Mouse (Mus musculus): ENCODE measurements around the gene Actr5. TPM values are rescaled to one million over a fixed set of nuclear protein-coding genes. Genes with fewer than 3 reads are reported as not detected.
A peak's percentile ranks its signal among the peaks of the same experiment; 100 is the strongest.

The Actr5 gene
- total RNA-seq, 2 experiments from 2014 or later, result 11.3 to 12.8 TPM

DNA sequence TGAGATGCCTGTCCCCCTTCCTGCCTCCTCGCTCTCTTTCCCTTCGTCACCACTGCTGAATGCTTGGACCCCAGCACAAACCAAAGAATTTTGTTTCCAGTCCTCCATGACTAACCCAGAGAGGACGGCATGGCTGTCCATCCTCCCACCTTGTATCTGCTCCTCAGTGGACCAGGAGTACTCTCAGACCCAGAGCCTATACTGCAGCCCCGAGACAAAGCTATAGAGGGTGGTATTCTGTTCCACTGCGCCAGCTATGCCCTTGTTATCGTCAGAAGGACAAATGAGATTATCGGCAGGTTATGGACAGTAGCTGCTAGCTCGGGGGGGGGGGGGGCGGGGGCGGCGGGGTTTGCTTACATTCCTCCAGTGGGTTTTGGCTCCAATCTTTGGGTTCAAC is 7.9 kb upstream of the Actr5 start:
- H3K27ac ChIP-seq, result no peak overlapping the region
- TF ChIP-seq CTCF (conservative IDR thresholded peaks at IDR 0.05), result no peak
- no peak overlapping the region for H3K4me3 ChIP-seq
- no peak for DNase-seq (ENCODE audit: low spot score in 2 of 2)

- DNase-seq (ENCODE audit: low spot score in 2 of 2), result no peak
- TF ChIP-seq CTCF (conservative IDR thresholded peaks at IDR 0.05), result no peak
- H3K27ac ChIP-seq, result peak overlapping the region; percentile 96
- H3K4me3 ChIP-seq, result peak overlapping the region; percentile 93
Observed at GRCm38 (mm10) chr2:158625231-158625630, 543 bp downstream of the Actr5 start.

- Histone ChIP-seq H3K27ac (peak overlapping the region; percentile 96), H3K4me3 (peak overlapping the region; percentile 93)
- no peak for TF ChIP-seq CTCF (conservative IDR thresholded peaks at IDR 0.05)
- DNase-seq (ENCODE audit: low spot score in 2 of 2), result no peak
Observed at GRCm38 (mm10) chr2:158625697-158626096, 1.0 kb downstream of the Actr5 start.

DNA sequence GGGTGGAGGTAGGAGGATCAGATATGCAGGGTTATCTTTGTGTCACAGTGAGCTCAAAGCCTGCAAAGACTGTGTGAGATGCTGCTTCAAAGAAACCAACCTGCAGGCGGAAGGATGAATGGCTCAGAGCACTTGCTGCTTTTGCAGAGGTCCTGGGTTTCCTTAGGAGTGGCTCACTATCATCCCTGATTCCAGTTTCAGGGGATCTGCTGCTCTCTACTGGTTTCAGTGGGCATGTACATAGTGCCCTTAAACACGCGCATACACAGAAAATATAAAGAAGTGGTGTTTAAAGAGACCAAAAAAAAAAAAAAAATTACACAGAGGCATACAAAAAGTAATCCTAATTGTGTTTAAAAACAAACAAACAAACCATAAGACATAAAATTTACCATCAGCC is 4.2 kb downstream of the Actr5 start:
- DNase-seq (ENCODE audit: low spot score in 2 of 2), result no peak
- peak; percentile 55 for TF ChIP-seq CTCF (conservative IDR thresholded peaks at IDR 0.05)
- H3K4me3 ChIP-seq, result no peak overlapping the region
- H3K27ac ChIP-seq, result no peak overlapping the region

DNA sequence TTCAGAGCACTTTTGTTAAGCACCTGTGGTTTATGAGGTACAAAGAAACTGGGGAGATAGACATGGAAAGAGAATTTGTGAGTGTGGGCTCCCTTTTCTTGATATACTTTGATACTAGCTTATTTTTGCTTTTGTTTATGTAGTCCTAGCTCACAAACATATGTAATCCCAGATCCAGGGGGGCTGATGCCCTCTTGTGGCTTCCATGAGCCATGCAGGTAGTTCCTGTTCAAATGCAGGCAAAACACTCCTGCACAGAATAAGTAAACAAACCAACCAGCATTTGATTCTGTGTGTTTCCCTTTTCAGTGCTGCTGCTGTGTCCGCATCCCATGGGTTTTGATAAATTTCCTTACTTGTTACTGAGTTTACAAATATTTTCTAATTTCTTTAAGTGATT is 4.7 kb downstream of the Actr5 start:
- DNase-seq (ENCODE audit: low spot score in 2 of 2), result no peak
- Histone ChIP-seq H3K27ac (no peak overlapping the region), H3K4me3 (no peak overlapping the region)
- peak; percentile 82 for TF ChIP-seq CTCF (conservative IDR thresholded peaks at IDR 0.05)

DNA sequence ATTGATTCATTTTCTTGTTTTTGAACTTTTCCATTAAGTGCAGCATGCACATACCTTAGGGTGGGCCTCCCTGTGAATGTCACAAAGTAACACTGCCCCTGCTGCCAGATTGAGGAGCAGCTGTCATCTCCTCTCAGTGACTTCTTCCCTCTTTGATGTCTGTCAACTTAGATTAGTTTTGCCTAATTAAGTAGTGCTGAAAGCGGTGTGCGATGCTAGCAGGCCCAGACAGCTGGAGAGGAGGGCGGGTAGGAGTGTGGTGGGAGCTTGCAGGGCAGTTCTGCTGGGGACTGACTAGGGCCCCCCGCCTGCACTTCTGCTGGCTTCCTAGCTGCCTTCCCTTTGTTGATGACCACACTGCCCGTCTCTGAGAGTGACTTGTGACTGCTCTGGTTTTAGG is 7.2 kb downstream of the Actr5 start:
- H3K27ac ChIP-seq, result no peak overlapping the region
- TF ChIP-seq CTCF (conservative IDR thresholded peaks at IDR 0.05), result no peak
- no peak for DNase-seq (ENCODE audit: low spot score in 2 of 2)
- H3K4me3 ChIP-seq, result no peak overlapping the region

- Histone ChIP-seq H3K4me3 (no peak overlapping the region), H3K27ac (no peak overlapping the region)
- DNase-seq (ENCODE audit: low spot score in 2 of 2), result peak; percentile 51 to 80
- TF ChIP-seq CTCF (conservative IDR thresholded peaks at IDR 0.05), result peak; percentile 98; the same call in 1 of the 2 replicates
Observed at GRCm38 (mm10) chr2:158641869-158642268, 17.2 kb downstream of the Actr5 start.

DNA sequence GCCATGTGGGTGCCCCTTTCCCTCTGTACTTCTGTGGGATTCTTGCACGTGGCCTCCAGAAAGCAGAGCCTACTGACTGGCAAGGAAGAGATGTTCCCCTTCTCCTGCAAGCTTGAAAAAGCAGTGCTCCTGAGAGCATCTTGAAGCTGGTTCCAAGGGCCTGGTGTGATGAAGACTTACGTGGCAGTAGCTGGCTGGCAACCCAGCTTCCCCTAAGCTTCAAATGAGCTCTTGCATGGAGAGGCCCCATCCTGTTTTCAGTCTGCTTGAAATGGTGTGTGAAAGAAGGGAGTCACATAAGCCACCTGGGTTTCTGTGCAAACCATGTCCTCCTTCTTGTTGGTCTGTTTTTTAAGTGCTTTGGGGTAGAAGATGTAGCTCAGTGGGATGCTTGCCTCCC is 17.9 kb downstream of the Actr5 start:
- H3K27ac ChIP-seq, result no peak overlapping the region
- no peak overlapping the region for H3K4me3 ChIP-seq
- TF ChIP-seq CTCF (conservative IDR thresholded peaks at IDR 0.05), result no peak
- DNase-seq (ENCODE audit: low spot score in 2 of 2), result no peak

- DNase-seq (ENCODE audit: low spot score in 2 of 2), result no peak
- H3K27ac ChIP-seq, result no peak overlapping the region
- no peak for TF ChIP-seq CTCF (conservative IDR thresholded peaks at IDR 0.05)
- no peak overlapping the region for H3K4me3 ChIP-seq
Observed at GRCm38 (mm10) chr2:158643791-158644190, 19.1 kb downstream of the Actr5 start.

DNA sequence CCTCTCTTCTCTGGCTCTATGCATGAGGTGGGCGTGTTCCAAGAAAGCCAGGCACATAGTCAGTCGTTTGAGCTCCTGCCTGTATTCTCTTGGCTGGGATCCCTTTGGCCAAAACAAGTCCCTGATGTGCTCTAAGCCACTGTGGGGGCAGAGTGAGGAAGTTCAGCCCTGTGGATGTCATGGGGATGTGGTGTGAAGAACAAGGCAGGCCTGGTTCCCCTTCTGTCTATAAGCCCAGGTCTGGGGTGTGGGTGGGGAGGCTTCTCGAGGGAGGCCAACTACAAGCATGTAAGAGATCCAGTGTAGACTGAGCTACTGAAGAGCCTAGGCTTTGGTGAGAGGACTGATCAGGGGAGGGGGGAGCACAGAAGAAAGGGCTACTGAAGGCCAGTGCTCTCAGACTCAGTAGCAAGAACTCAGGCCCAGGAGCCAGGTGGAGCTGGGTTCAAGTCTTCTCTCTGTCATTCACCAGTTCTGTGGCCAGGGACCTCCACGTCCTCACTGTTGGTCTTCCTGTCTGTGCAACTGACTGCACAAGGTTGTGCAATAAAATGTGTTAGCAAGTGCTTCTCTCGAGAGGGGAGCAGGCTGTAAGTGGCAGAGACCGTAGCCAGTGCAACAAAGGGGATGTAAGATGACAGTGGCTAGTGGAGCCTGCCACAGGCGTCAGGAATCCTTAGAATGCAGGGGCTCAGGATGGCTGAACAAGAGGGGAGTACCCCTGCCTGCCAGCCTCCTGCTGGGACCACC is 26.6 kb downstream of the Actr5 start:
- TF ChIP-seq CTCF (conservative IDR thresholded peaks at IDR 0.05), result no peak
- no peak overlapping the region for H3K4me3 ChIP-seq
- no peak overlapping the region for H3K27ac ChIP-seq
- DNase-seq (ENCODE audit: low spot score in 2 of 2), result no peak

GRCm38 (mm10) chr2:158652985-158653384 is 28.3 kb downstream of the Actr5 start:
- H3K4me3 ChIP-seq, result no peak overlapping the region
- peak; percentile 97 for TF ChIP-seq CTCF (conservative IDR thresholded peaks at IDR 0.05)
- peak; percentile 63 to 86 for DNase-seq (ENCODE audit: low spot score in 2 of 2)
- H3K27ac ChIP-seq, result no peak overlapping the region

- DNase-seq (ENCODE audit: low spot score in 2 of 2), result no peak
- Histone ChIP-seq H3K4me3 (no peak overlapping the region), H3K27ac (no peak overlapping the region)
- no peak for TF ChIP-seq CTCF (conservative IDR thresholded peaks at IDR 0.05)
Observed at GRCm38 (mm10) chr2:158654717-158655116, 30.0 kb downstream of the Actr5 start.

DNA sequence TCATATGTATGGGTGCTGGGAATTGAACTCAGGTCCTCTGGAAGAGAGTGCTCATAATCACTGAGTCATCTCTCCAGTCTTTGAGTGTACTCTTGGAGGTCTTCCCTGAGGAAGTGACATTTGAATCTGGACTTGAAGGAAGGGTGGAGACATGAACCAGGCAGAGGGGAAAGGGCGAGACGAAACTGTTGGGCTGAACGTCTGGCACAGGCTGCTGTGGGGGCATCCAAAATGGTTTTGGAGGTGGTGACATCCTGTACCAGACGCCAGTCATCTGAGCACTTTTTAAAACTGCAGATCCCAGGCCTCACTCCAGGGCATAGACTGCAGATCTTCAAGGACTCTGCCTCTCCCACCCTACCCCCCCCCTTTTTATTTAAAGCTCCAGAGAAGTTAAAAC is 31.1 kb downstream of the Actr5 start:
- no peak overlapping the region for H3K4me3 ChIP-seq
- DNase-seq (ENCODE audit: low spot score in 2 of 2), result no peak
- H3K27ac ChIP-seq, result no peak overlapping the region

DNA sequence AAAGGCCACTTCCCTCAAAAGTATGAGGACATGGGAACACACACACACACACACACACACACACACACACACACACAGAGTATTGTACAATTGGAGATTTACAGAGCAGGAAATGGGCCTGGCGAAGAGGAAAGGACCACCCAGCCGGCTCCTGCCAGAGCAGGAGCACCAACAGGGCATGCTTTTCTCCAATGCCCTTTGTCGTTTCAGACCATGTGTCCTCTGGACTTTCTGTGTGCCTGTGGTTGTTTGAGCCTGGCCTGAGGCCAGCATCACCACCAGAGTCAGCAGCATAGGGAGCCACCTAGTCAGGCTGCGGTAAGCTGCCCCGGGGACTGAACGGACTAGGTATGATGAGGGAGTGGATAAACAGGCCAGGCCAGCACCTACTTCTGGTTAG is 34.1 kb downstream of the Actr5 start:
- H3K4me3 ChIP-seq, result no peak overlapping the region
- H3K27ac ChIP-seq, result peak overlapping the region; percentile 55
- no peak for DNase-seq (ENCODE audit: low spot score in 2 of 2)
- no peak for TF ChIP-seq CTCF (conservative IDR thresholded peaks at IDR 0.05)

More for the DNA sequence above, 31.1 kb downstream of the Actr5 start:
- TF ChIP-seq CTCF (conservative IDR thresholded peaks at IDR 0.05), result no peak

Data from layer of hippocampus, adult 2 months (tissue).